Mouse (Mus musculus) T-helper 17 cell (primary cell): ENCODE results near the gene Pth1r.

ENCODE experiments used
- in situ Hi-C, 2 experiments: fragments of 300-600 bp; cut with MboI, MseI; formaldehyde crosslinking; loops; 1 replicate in 1 of 2; 2 replicates in 1 of 2; pipeline ENCODE4 v1.15.1; 2025; ENCODE audit warnings: high pct_unique_total_duplicates in 2 of 2

Gene Pth1r

GRCm38 (mm10) chr9:110746961-110747360 is at the start of gene Pth1r:
Gene Pth1r, minus strand, starts transcription at chr9:110747145.
- in situ Hi-C loops: no loop called here

- in situ Hi-C loops: no loop called here
These were observed 43.5 kb upstream of the Pth1r start for GRCm38 (mm10) chr9:110790462-110790861.

- in situ Hi-C loops: no loop called here
These were observed 41.2 kb upstream of the Pth1r start for GRCm38 (mm10) chr9:110788169-110788568.

DNA sequence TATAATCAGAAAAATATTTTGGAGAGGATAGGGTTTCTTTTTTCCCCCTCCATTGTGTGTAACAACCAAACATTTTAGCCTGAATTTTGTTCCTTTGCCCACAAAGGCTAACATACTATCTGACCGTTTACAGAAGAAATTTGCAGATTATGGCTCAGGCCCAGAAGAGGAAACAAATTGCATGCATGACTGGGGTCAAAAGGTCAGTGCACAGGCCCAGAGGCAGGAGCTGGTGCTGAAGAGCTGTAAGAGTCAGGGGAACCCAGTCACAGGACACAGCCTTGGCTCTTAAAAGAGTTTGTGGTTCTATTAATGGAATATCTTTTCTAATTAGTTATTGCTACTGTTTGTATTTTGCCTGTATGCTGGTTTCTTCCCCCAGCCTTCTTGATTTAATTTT is 36.7 kb upstream of the Pth1r start:
- in situ Hi-C loops: loop anchor here in 1 of 2 experiments (5.0 kb wide), 1 partner anchor 89 kb away; no protein-coding TSS in a partner anchor

- in situ Hi-C loops: loop anchor here in 1 of 2 experiments (5.0 kb wide), 1 partner anchor 91 kb away; no protein-coding TSS in a partner anchor
These were observed 34.8 kb upstream of the Pth1r start for GRCm38 (mm10) chr9:110781731-110782130.

DNA sequence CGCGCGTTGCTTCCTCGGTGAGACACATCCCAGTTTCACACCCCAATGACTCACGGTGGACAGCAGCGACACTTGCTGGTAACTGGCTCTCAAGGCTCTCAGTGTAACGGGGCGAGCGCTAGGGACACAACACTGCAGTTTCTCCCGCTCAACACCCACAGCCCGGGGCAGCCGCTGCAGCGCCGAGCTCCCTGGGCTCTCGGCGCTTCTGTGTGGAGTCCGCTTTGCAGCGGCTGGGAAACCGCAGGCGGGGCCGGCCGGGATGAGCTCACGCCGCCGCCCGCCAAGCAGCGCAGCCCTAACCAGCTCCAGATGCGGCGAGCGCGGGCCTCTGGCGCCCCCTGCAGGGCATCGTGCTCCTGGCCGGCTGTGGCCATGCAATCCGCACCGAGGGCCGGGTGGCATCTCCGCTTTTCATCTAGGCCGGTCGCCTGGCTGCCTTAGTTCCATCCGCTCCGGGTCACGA is 34.3 kb upstream of the Pth1r start:
- in situ Hi-C loops: loop anchor here in 1 of 2 experiments (5.0 kb wide), 1 partner anchor 91 kb away; no protein-coding TSS in a partner anchor

GRCm38 (mm10) chr9:110779242-110779913 is 32.4 kb upstream of the Pth1r start:
- in situ Hi-C loops: loop anchor here in 1 of 2 experiments (5.0 kb wide), 2 partner anchors 52 to 93 kb away; no protein-coding TSS in a partner anchor

GRCm38 (mm10) chr9:110778559-110778958 is 31.6 kb upstream of the Pth1r start:
- in situ Hi-C loops: loop anchor here in 1 of 2 experiments (5.0 kb wide), 2 partner anchors 51 to 94 kb away; no protein-coding TSS in a partner anchor

GRCm38 (mm10) chr9:110778100-110778499 is 31.2 kb upstream of the Pth1r start:
- in situ Hi-C loops: loop anchor here in 1 of 2 experiments (5.0 kb wide), 2 partner anchors 51 to 94 kb away; no protein-coding TSS in a partner anchor

DNA sequence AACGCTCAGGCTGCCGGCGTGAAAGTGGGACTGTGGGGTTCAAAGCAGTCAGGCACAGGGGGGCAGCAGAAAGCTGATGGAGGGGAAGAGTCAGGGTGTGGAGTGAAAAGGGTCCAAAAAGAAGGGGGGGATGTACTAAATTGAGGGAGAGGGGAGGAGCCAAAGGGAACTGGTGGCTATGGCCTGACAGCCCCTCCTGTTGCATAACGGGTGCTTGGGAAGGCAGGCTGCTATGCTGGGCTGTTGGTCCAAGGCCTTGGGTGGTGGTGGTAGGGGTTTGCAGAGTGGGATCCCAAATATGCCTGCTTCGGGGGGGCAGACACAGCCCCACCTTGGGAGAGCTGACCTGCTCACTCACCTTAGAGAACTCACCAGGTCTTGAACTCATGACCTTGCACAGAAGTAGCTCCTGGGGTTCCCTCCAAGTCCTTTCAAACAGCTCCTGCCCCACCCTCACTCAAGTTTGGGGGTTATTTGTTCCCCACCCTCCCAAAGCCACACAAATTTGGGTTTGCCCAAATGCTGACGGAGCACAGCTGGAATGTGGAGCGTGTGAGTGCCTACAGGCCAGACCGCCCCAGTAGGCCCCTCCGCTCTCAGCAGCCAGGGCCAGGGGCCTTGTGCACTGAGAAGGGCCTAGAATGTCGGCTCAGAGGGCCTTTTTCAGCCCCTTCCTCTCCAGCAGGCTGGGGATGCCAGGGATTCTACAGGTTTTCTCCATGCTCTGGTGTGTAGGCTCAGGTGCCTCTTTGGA is 28.5 kb upstream of the Pth1r start:
- in situ Hi-C loops: loop anchor here in 1 of 2 experiments (5.0 kb wide), 2 partner anchors 48 to 97 kb away; no protein-coding TSS in a partner anchor

- in situ Hi-C loops: loop anchor here in 1 of 2 experiments (5.0 kb wide), 2 partner anchors 47 to 98 kb away; no protein-coding TSS in a partner anchor
These were observed 27.7 kb upstream of the Pth1r start for GRCm38 (mm10) chr9:110774403-110775268.

GRCm38 (mm10) chr9:110772336-110772735 is 25.4 kb upstream of the Pth1r start:
- in situ Hi-C loops: no loop called here

DNA sequence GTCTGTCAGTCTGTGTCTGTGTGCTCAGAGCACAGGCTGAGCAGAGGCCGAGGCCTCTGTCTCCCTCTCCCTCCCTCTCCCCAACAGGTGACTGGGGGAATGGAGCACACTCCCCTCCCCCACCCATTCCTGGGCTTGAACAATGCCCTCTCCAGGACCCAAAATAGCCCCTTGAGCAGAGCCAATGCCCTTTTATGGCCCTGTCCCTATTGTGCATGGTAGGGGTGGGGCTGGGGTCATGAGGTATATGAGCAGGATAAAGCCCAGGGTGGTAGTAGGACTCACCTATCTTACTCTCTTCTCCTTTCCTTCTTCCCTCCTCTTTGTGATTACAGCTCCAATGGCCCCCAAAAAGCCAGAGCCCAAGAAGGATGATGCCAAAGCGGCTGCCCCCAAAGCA is 16.5 kb upstream of the Pth1r start:
- in situ Hi-C loops: no loop called here

DNA sequence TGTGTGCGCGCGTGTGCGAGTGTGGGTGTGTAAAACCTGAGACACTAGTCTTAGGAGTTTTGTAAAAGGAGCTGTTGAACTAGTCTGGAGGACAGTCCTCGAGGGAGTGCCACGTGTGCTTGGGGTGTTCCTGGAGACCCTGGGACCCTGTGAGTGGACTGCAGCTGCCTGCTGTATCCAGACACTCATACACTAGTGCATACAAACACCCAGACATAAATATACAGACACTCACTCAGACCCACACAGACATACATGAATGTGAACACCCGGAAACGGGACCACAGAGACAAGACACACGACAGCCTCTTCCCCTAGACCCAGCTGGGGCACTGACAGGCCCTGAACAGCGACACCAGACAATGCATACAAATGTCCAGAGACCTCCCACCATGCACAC is 15.8 kb upstream of the Pth1r start:
- in situ Hi-C loops: no loop called here

DNA sequence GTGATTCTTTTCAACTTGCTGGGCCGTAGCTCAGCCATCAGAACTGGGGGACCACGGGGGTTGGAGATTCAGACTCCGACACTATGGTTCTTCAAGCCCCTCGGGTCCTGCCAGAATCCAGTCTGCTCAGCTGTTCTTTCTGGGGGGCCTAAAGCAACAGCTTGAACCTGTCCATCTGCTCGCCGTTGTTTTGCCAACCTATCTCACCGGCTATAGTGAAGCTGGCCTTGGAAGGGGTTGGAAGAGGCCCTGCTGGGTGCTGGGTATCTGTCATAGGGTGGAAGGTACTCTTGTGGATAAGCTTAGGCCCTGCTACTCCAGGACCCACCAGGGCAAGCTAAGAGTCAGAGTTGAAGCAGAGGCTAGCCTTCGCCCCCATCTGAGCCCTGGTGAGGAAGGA is 13.9 kb upstream of the Pth1r start:
- in situ Hi-C loops: no loop called here

DNA sequence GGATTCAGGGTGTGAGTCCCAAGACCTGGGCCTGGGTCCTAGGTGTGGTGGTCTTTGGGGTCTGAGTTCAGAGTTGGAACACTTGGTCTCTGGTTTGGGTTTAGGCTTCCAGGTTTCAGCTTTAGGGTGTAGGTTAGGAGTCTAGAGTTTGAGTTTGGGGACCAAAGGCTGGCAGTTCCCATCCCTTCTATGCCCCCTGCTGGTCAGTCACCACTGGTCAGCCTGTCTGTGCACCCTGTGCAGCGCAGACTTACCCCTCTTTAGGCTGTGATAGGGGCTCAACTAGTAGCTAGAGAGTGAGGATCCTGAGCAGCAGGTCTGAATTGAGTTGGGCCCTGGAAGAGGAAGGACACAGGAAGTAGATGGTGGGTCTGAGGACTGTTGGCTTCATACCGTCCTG is 12.3 kb upstream of the Pth1r start:
- in situ Hi-C loops: no loop called here

GRCm38 (mm10) chr9:110758605-110759004 is 11.7 kb upstream of the Pth1r start:
- in situ Hi-C loops: no loop called here

- in situ Hi-C loops: no loop called here
These were observed 10.9 kb upstream of the Pth1r start for GRCm38 (mm10) chr9:110757816-110758215.

- in situ Hi-C loops: no loop called here
These were observed 6.8 kb upstream of the Pth1r start for GRCm38 (mm10) chr9:110753773-110754172.

DNA sequence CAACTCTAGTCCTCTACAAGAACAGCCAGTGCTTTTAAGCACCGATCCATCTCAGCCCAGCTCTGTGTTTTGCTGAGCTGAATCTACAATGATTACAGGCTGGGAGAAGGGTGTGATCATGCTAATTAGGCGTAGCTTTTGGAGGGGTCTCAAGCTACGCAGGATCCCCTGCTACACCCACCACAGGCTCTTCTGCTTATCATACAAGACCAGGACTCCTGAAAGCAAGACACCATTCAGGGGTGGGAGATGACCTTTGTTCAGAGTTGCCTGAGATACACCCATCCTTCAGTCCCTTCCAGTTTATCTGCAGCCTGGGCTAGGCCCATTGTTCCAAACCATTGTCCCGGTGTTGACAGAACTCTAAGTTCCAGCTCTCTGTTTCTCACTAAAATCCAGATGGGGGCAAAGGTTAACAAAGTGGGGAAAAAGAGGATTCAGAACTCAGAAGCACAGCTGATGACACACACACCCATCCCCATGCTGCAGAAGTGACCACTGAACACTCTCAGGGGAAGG is 6.0 kb upstream of the Pth1r start:
- in situ Hi-C loops: no loop called here

DNA sequence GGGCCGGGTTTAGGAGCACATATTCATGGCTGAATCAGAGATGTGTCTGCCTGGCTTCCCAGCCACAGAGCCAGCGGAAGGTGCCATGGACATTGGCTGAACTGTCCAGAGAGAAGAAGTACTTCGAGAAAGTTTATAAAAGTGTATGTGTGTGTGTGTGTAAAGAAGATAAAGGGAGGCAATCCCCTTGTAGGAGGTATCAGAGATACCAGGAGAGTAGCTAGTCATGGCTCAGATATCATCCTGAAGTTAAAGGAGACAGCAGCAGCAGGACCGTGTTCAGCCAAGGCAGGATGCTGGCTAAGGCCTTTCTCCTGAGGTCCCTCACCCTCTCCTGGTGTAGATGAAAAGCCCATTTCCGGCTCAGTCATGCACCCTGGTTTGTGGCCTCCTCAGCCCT is 4.5 kb upstream of the Pth1r start:
- in situ Hi-C loops: no loop called here
